Mouse (Mus musculus) limb, embryonic 11.5 days (tissue): ENCODE measurements at regions not wholly inside any gene's neighbourhood (a gene's known extent, or its start where the extent isn't known, plus 50 kb on each side); places are given as distances from the start of the nearest gene placed in this dataset.

Experiments used
- ATAC-seq: fragments of 200-750 bp; cut with Nextera tagmentation; 2 replicates; pipeline ENCODE4 v1.8.0; 2017; ENCODE audit warnings: low read depth; ENCODE audit not compliant: insufficient number of reproducible peaks, low FRiP score, low TSS enrichment
- DNase-seq: peaks from one replicate; pipeline ENCODE4 v3.0.0-alpha.2; 2015; ENCODE audit warnings: low spot score
- H3K27ac ChIP-seq: fragments of 300-500 bp; sonication (generic); replicated peaks from 2 replicates; pipeline ENCODE4 v1.5.1; 2014; ENCODE audit warnings: low read depth, mild to moderate bottlenecking, low read length
- H3K27me3 ChIP-seq: fragments of 300-500 bp; sonication (generic); 2 replicates; pipeline ENCODE4 v1.6.1; 2014; ENCODE audit warnings: mild to moderate bottlenecking, low read length, mixed read lengths; ENCODE audit not compliant: control insufficient read depth, insufficient read depth
- H3K36me3 ChIP-seq: fragments of 300-500 bp; sonication (generic); 2 replicates; pipeline ENCODE4 v1.6.1; 2014; ENCODE audit warnings: mild to moderate bottlenecking, low read length, moderate library complexity, mixed read lengths; ENCODE audit not compliant: control insufficient read depth, insufficient read depth
- H3K4me1 ChIP-seq: fragments of 300-500 bp; sonication (generic); 2 replicates; pipeline ENCODE4 v1.6.1; 2014; ENCODE audit warnings: low read length, mixed read lengths; ENCODE audit not compliant: control insufficient read depth, insufficient read depth
- H3K4me2 ChIP-seq: fragments of 300-500 bp; sonication (generic); 2 replicates; pipeline ENCODE4 v1.6.1; 2014; ENCODE audit warnings: low read depth, mild to moderate bottlenecking, moderate library complexity; ENCODE audit not compliant: severe bottlenecking
- H3K4me3 ChIP-seq: fragments of 300-500 bp; sonication (generic); 2 replicates; pipeline ENCODE4 v1.5.1; 2014; ENCODE audit warnings: low read depth, low read length
- H3K9ac ChIP-seq: fragments of 300-500 bp; sonication (generic); 2 replicates; pipeline ENCODE4 v1.6.1; 2014; ENCODE audit warnings: mild to moderate bottlenecking, low read length
- H3K9me3 ChIP-seq: fragments of 300-500 bp; sonication (generic); 2 replicates; pipeline ENCODE4 v1.6.1; 2016; ENCODE audit warnings: low read length; ENCODE audit not compliant: control insufficient read depth
- WGBS: fragments of 180-500 bp; shearing (Covaris S2); extraction: QIAGEN DNeasy Blood & Tissue Kit; methylation state at CpG from one replicate; pipeline ENCODE4 v1.1.7; 2014; 5-methylcytosine and 5-hydroxymethylcytosine counted together

- no peak for ATAC-seq
- no peaks in the 10 kb centered on the region for H3K4me1 ChIP-seq
Measured at GRCm38 (mm10) chr5:51783099-51783498, 215.6 kb upstream of the Ppargc1a start.

DNA sequence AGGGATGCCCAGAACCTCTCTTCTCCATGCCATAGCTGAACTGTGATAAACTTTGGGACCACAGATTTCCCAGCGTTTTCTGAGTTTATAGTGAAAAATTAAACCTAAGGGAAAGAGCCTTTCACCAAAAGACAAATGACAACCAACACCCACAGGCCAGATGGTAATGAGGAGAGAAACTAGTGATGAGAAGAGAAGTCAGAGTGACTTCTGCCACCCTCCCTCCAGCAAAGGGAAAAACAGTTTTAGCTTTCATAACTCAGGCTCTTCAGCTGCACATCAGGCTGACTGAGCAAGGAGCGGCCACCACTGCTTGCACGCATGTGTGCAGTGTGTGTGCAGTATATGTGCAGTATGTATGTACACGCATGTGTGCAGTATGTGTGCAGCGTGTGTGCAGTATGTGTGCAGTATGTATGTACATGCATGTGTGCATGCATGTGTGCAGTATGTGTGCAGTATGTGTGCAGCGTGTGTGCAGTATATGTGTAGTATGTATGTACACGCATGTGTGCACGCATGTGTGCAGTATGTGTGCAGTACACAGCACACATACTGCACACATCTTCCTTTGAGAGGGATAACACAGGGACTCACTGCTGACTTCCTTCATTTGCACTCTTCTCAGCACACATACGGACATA, 208.1 kb upstream of the Ppargc1a start:
- no peak overlapping the region for H3K4me3 ChIP-seq
- no peaks in the 10 kb centered on the region for H3K27me3 ChIP-seq
- ATAC-seq (no peak), DNase-seq (no peak)
- H3K9me3 ChIP-seq, result no peaks in the 10 kb centered on the region
- WGBS, result 90% methylated on average over 9 of the region's 9 CpGs
- no peak overlapping the region for H3K9ac ChIP-seq
- no peaks in the 10 kb centered on the region for H3K4me1 ChIP-seq
- no peak overlapping the region for H3K27ac ChIP-seq
- H3K4me2 ChIP-seq, result no peak overlapping the region
- no peaks in the 10 kb centered on the region for H3K36me3 ChIP-seq

More at GRCm38 (mm10) chr5:51783099-51783498, 215.6 kb upstream of the Ppargc1a start:
- Histone ChIP-seq H3K27ac (no peak overlapping the region), H3K9me3 (no peaks in the 10 kb centered on the region), H3K4me2 (no peak overlapping the region), H3K4me3 (no peak overlapping the region), H3K27me3 (no peaks in the 10 kb centered on the region), H3K9ac (no peak overlapping the region), H3K36me3 (no peaks in the 10 kb centered on the region)
- no peak for DNase-seq
- WGBS, result 92% methylated on average over 9 of the region's 9 CpGs

- 74% methylated on average over 2 of the region's 2 CpGs for WGBS
- Histone ChIP-seq H3K4me2 (no peak overlapping the region), H3K27ac (no peak overlapping the region), H3K9ac (no peak overlapping the region), H3K27me3 (no peaks in the 10 kb centered on the region), H3K36me3 (no peaks in the 10 kb centered on the region), H3K4me1 (no peaks in the 10 kb centered on the region), H3K4me3 (no peak overlapping the region), H3K9me3 (no peaks in the 10 kb centered on the region)
- ATAC-seq (no peak), DNase-seq (no peak)
Measured at GRCm38 (mm10) chr5:51771655-51772054, 204.1 kb upstream of the Ppargc1a start.

DNA sequence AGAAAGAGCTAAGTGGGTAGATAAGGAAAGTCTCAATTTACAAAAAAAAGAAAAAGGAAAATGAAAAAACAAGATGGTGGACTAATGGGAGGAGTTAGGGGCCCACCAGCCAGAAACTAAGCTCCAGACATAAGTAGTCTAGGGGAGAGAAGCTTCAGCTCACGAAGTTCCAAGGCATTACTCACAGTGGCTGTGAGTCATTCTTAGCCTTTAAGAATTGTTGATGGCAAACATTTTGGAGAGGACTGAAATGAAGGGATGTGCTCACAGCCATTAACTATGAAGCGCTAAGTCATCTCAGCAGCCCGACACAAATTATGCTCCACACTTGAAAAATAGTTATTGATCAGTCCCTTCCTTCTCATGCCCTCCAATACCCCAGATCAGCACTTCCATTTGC, 198.6 kb upstream of the Ppargc1a start:
- Histone ChIP-seq H3K27me3 (no peaks in the 10 kb centered on the region), H3K4me3 (no peak overlapping the region), H3K4me1 (no peaks in the 10 kb centered on the region), H3K9me3 (no peaks in the 10 kb centered on the region), H3K36me3 (no peaks in the 10 kb centered on the region), H3K27ac (no peak overlapping the region), H3K9ac (no peak overlapping the region), H3K4me2 (no peak overlapping the region)
- ATAC-seq (no peak), DNase-seq (no peak)
- WGBS, result 81% methylated on average over 3 of the region's 3 CpGs

- Histone ChIP-seq H3K4me3 (no peak overlapping the region), H3K9ac (no peak overlapping the region), H3K36me3 (no peaks in the 10 kb centered on the region), H3K27ac (no peak overlapping the region), H3K9me3 (no peaks in the 10 kb centered on the region), H3K4me2 (no peak overlapping the region), H3K27me3 (no peaks in the 10 kb centered on the region), H3K4me1 (no peaks in the 10 kb centered on the region)
- 88% methylated on average over 7 of the region's 7 CpGs for WGBS
- DNase-seq, result no peak
- ATAC-seq, result no peak
Measured at GRCm38 (mm10) chr5:51764416-51764815, 196.9 kb upstream of the Ppargc1a start.

DNA sequence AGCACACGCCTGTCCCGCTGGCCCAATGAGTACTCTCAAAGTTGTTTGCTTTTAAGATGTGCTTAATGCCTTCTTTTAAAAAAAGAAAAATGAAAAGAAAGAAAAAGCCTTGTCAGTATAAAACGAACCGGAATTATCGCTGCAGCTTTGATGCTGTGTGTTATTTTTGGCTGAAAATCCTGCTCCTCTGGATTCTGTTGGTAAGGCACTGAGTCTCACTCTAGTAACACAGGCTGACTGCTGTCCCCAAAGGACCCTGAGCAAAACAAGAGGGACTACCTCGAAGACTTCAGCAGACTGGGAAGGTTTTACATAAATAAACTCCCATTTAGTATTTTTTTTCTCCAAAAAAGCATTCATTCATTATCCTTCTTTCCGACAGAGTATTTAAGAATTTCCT, 196.1 kb upstream of the Ppargc1a start:
- no peak for DNase-seq
- 85% methylated on average over 7 of the region's 7 CpGs for WGBS
- no peak overlapping the region for H3K27ac ChIP-seq
- H3K4me1 ChIP-seq, result no peaks in the 10 kb centered on the region
- H3K4me2 ChIP-seq, result no peak overlapping the region
- no peaks in the 10 kb centered on the region for H3K27me3 ChIP-seq
- H3K36me3 ChIP-seq, result no peaks in the 10 kb centered on the region
- no peaks in the 10 kb centered on the region for H3K9me3 ChIP-seq
- no peak for ATAC-seq
- H3K9ac ChIP-seq, result no peak overlapping the region
- no peak overlapping the region for H3K4me3 ChIP-seq

DNA sequence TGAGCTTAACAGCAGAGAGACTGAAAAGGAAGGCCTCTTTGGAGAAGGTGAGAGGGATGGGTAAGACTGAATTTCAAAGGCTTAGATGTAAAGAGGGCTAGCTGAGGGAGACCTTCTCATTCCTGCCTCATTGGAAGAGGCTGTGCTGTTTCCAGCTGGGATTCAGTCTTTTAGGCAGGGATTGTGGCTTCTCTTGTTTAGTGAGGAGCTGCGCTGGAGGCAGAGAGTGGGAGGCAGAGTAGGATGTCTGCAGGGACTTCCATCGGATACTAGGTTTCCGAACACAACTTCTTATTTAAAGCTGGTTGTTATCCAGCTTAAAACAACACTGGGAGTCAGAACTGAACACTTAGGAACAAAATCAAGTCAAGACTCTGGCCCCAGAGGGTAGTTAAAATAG, 194.8 kb upstream of the Ppargc1a start:
- no peaks in the 10 kb centered on the region for H3K4me1 ChIP-seq
- no peaks in the 10 kb centered on the region for H3K9me3 ChIP-seq
- H3K27me3 ChIP-seq, result no peaks in the 10 kb centered on the region
- H3K4me3 ChIP-seq, result no peak overlapping the region
- ATAC-seq (no peak), DNase-seq (no peak)
- WGBS, result 55% methylated on average over 3 of the region's 3 CpGs
- H3K9ac ChIP-seq, result no peak overlapping the region
- H3K27ac ChIP-seq, result no peak overlapping the region
- no peak overlapping the region for H3K4me2 ChIP-seq
- H3K36me3 ChIP-seq, result no peaks in the 10 kb centered on the region

- DNase-seq, result no peak
- no peak overlapping the region for H3K9ac ChIP-seq
- 69% methylated on average over 2 of the region's 2 CpGs for WGBS
- no peak overlapping the region for H3K4me2 ChIP-seq
- H3K27me3 ChIP-seq, result no peaks in the 10 kb centered on the region
- no peaks in the 10 kb centered on the region for H3K9me3 ChIP-seq
- ATAC-seq, result no peak
- H3K4me1 ChIP-seq, result no peaks in the 10 kb centered on the region
- H3K27ac ChIP-seq, result no peak overlapping the region
- H3K36me3 ChIP-seq, result no peaks in the 10 kb centered on the region
- no peak overlapping the region for H3K4me3 ChIP-seq
Measured at GRCm38 (mm10) chr5:51758289-51758688, 190.8 kb upstream of the Ppargc1a start.

GRCm38 (mm10) chr5:51757864-51758263, 190.3 kb upstream of the Ppargc1a start:
- WGBS, result 76% methylated on average over 2 of the region's 2 CpGs
- H3K27me3 ChIP-seq, result no peaks in the 10 kb centered on the region
- H3K36me3 ChIP-seq, result no peaks in the 10 kb centered on the region
- H3K4me2 ChIP-seq, result no peak overlapping the region
- H3K27ac ChIP-seq, result no peak overlapping the region
- no peaks in the 10 kb centered on the region for H3K4me1 ChIP-seq
- H3K9ac ChIP-seq, result no peak overlapping the region
- no peak for DNase-seq
- H3K4me3 ChIP-seq, result no peak overlapping the region
- H3K9me3 ChIP-seq, result no peaks in the 10 kb centered on the region
- no peak for ATAC-seq
